Mouse (Mus musculus) mesoderm, embryonic 11.5 days (tissue): ENCODE measurements around the gene Txndc8.

Experiments
- DNase-seq: peaks from one replicate; pipeline ENCODE4 v3.0.0-alpha.2; 2012; ENCODE audit warnings: low read depth, low spot score

Txndc8 gene

GRCm38 (mm10) chr4:58009024-58009423 lies at the start of gene Txndc8:
Gene Txndc8 (minus strand): TSS chr4:58009124.
- DNase-seq = no peak

GRCm38 (mm10) chr4:58055653-58056052 lies 46.7 kb upstream of the Txndc8 start:
- no peak for DNase-seq

- DNase-seq = no peak
Measured at GRCm38 (mm10) chr4:58054441-58054840, 45.5 kb upstream of the Txndc8 start.

GRCm38 (mm10) chr4:58050746-58051145 lies 41.8 kb upstream of the Txndc8 start:
- no peak for DNase-seq

GRCm38 (mm10) chr4:58050276-58050675 lies 41.4 kb upstream of the Txndc8 start:
- no peak for DNase-seq

GRCm38 (mm10) chr4:58044833-58045232 lies 35.9 kb upstream of the Txndc8 start:
- DNase-seq = no peak

GRCm38 (mm10) chr4:58044356-58044755 lies 35.4 kb upstream of the Txndc8 start:
- no peak for DNase-seq

- no peak for DNase-seq
Measured at GRCm38 (mm10) chr4:58040093-58040492, 31.2 kb upstream of the Txndc8 start.

- no peak for DNase-seq
Measured at GRCm38 (mm10) chr4:58037096-58037705, 28.3 kb upstream of the Txndc8 start.

GRCm38 (mm10) chr4:58034663-58035062 lies 25.7 kb upstream of the Txndc8 start:
- no peak for DNase-seq

GRCm38 (mm10) chr4:58032714-58033113 lies 23.8 kb upstream of the Txndc8 start:
- DNase-seq = no peak

GRCm38 (mm10) chr4:58003501-58003900 lies 5.4 kb downstream of the Txndc8 start:
- DNase-seq = no peak

- no peak for DNase-seq
Measured at GRCm38 (mm10) chr4:57991425-57991824, 17.5 kb downstream of the Txndc8 start.

GRCm38 (mm10) chr4:57974400-57975117 lies 34.4 kb downstream of the Txndc8 start:
- DNase-seq = no peak

GRCm38 (mm10) chr4:57973592-57974268 lies 35.2 kb downstream of the Txndc8 start:
- no peak for DNase-seq

- DNase-seq = no peak
Measured at GRCm38 (mm10) chr4:57970285-57970684, 38.6 kb downstream of the Txndc8 start.

GRCm38 (mm10) chr4:57967195-57967594 lies 41.7 kb downstream of the Txndc8 start:
- DNase-seq = no peak

GRCm38 (mm10) chr4:57965516-57965915 lies 43.4 kb downstream of the Txndc8 start:
- no peak for DNase-seq

GRCm38 (mm10) chr4:57964143-57964542 lies 44.8 kb downstream of the Txndc8 start:
- no peak for DNase-seq

- DNase-seq = no peak
Measured at GRCm38 (mm10) chr4:57959056-57959455, 49.9 kb downstream of the Txndc8 start.

- DNase-seq = no peak
Measured at GRCm38 (mm10) chr4:57958098-57958497, 50.8 kb downstream of the Txndc8 start.

- DNase-seq = no peak
Measured at GRCm38 (mm10) chr4:57957200-57958085, 51.5 kb downstream of the Txndc8 start.
